ENCODE assay signal across 20 mouse cellular contexts in genomic region chr2:102105454-102105853, GRCm38 (mm10).
"Had no signal": no experiment of that assay in that cellular context is flagged by ENCODE, and none has a peak within 500 bp of the region (broad histone marks: within the 10 kb centered on the region; RNA-seq: fewer than 3 reads in every experiment).

No protein-coding gene starts in this region.

- H3K9me3 ChIP-seq: intestine, embryonic 15.5 days; kidney, embryonic 15.5 days; limb, embryonic 12.5 days; limb, embryonic 15.5 days; megakaryocyte, embryonic 14.5 days; midbrain, embryonic 10.5 days; midbrain, embryonic 13.5 days; stomach, embryonic 15.5 days had no signal

- ATAC-seq: hindbrain, embryonic 16.5 days; intestine, embryonic 15.5 days; liver, postnatal 0 days; midbrain, embryonic 13.5 days had no signal

- H3K36me3 ChIP-seq: intestine, embryonic 15.5 days; kidney, embryonic 15.5 days had no signal

- DNase-seq: kidney, adult 11 months; kidney, adult 8-10 months; kidney, postnatal 10 days; kidney, postnatal 36 days; left cerebral cortex, postnatal 4 days; liver, postnatal 0 days; spleen, adult 18-20 months; thymus, adult 18-20 months; thymus, postnatal 36 days had no signal

- H3K9ac ChIP-seq: intestine, embryonic 15.5 days; kidney, embryonic 15.5 days; limb, embryonic 12.5 days; limb, embryonic 15.5 days; liver, embryonic 14.5 days; liver, postnatal 0 days; midbrain, embryonic 13.5 days; stomach, embryonic 15.5 days had no signal

- H3K4me2 ChIP-seq: intestine, embryonic 15.5 days; kidney, embryonic 15.5 days; limb, embryonic 12.5 days; limb, embryonic 15.5 days; liver, embryonic 11.5 days; midbrain, embryonic 13.5 days; stomach, embryonic 15.5 days had no signal

- H3K27me3 ChIP-seq: intestine, embryonic 15.5 days; kidney, embryonic 15.5 days; limb, embryonic 12.5 days; limb, embryonic 15.5 days; midbrain, embryonic 13.5 days; stomach, embryonic 15.5 days had no signal

- H3K27ac ChIP-seq: intestine, embryonic 15.5 days; kidney, embryonic 15.5 days; limb, embryonic 12.5 days; limb, embryonic 15.5 days; liver, embryonic 14.5 days; midbrain, embryonic 10.5 days; midbrain, embryonic 13.5 days; stomach, embryonic 15.5 days had no signal

- H3K4me3 ChIP-seq: intestine, embryonic 15.5 days; kidney, embryonic 15.5 days; limb, embryonic 12.5 days; limb, embryonic 15.5 days; megakaryocyte, embryonic 14.5 days; midbrain, embryonic 10.5 days; midbrain, embryonic 13.5 days; stomach, embryonic 15.5 days had no signal
